Mouse (Mus musculus): ENCODE data around the gene Cyp4b1. TPM values are rescaled to one million over a fixed set of nuclear protein-coding genes. Genes with fewer than 3 reads are reported as not detected.

Gene Cyp4b1
- total RNA-seq, 2 experiments from 2014 or later = 4.1 to 4.9 TPM

Other genes with a start within 250 kb of the Cyp4b1 start
- not detected for gene Cyp4a12b, start 236.1 kb downstream of the Cyp4b1 start, total RNA-seq (2021)
- gene Cyp4a30b, start 195.1 kb downstream of the Cyp4b1 start, total RNA-seq (2021) = not detected
- under 1 TPM in 1 of 2 experiments, not detected in 1; 0.12 TPM for gene Cyp4a14, start 151.6 kb downstream of the Cyp4b1 start, total RNA-seq (2021)
- under 1 TPM in 1 of 2 experiments, not detected in 1; 0.19 TPM for gene Cyp4a10, start 129.5 kb downstream of the Cyp4b1 start, total RNA-seq (2021)
- gene Cyp4a31, start 84.1 kb downstream of the Cyp4b1 start, total RNA-seq (2021) = under 1 TPM in 1 of 2 experiments, not detected in 1; 0.09 TPM
- not detected for gene Cyp4a32, start 46.8 kb downstream of the Cyp4b1 start, total RNA-seq (2021)
- 10 to 100 TPM; 46.2 to 49.5 TPM for gene Efcab14, start 90.0 kb upstream of the Cyp4b1 start, total RNA-seq (2021)
- gene Tex38, start 133.3 kb upstream of the Cyp4b1 start, total RNA-seq (2021) = 1 to 10 TPM; 2.8 to 4.0 TPM
- 10 to 100 TPM; 56.9 to 58.7 TPM for gene Atpaf1, start 137.1 kb upstream of the Cyp4b1 start, total RNA-seq (2021)
- gene Mob3c, start 180.4 kb upstream of the Cyp4b1 start, total RNA-seq (2021) = 1 to 10 TPM; 2.1 to 2.2 TPM
- 10 to 100 TPM; 21.8 to 26.1 TPM for gene Mknk1, start 191.5 kb upstream of the Cyp4b1 start, total RNA-seq (2021)
- gene Kncn, start 236.7 kb upstream of the Cyp4b1 start, total RNA-seq (2021) = not detected
- not detected for gene 6430628N08Rik, start 242.9 kb upstream of the Cyp4b1 start, total RNA-seq (2021)